Mouse (Mus musculus): ENCODE measurements around the gene Olfr547. TPM values are rescaled to one million over a fixed set of nuclear protein-coding genes. Genes with fewer than 3 reads are reported as not detected.

Olfr547 gene
- polyA plus RNA-seq, 1 experiment from 2014 or later = not detected

- no peaks in the 10 kb centered on the region for H3K9me3 ChIP-seq (replicated peaks; ENCODE audit: control insufficient read depth, low read length)
- WGBS (ENCODE audit: insufficient replicate concordance) = 68% methylated on average over 2 of the region's 2 CpGs
- H3K4me2 ChIP-seq = no peak within 1 kb of the TSS
- H3K27me3 ChIP-seq (ENCODE audit: control insufficient read depth, insufficient read depth, low read length) = no peaks in the 10 kb centered on the region
- H3K27ac ChIP-seq (ENCODE audit: low read depth, low read length) = no peak within 1 kb of the TSS
- H3K9ac ChIP-seq (ENCODE audit: low read depth, low read length) = no peak within 1 kb of the TSS
- ATAC-seq (replicated peaks; ENCODE audit: insufficient number of reproducible peaks, low FRiP score, low TSS enrichment) = no peak
- H3K4me3 ChIP-seq (ENCODE audit: low read depth, low read length) = no peak within 1 kb of the TSS
- H3K36me3 ChIP-seq (ENCODE audit: control insufficient read depth, insufficient read depth, low read length) = no peaks in the 10 kb centered on the region
- H3K4me1 ChIP-seq (ENCODE audit: control insufficient read depth, insufficient read depth, low read length) = no peaks in the 10 kb centered on the region
Measured at GRCm38 (mm10) chr7:102540596-102540995, 6.0 kb downstream of the Olfr547 start, which contains the start of gene Olfr548-ps1. Olfr548-ps1 (plus strand) TSS chr7:102540896.

GRCm38 (mm10) chr7:102541251-102541650 lies 6.7 kb downstream of the Olfr547 start:
- H3K4me2 ChIP-seq = no peak overlapping the region
- WGBS (ENCODE audit: insufficient replicate concordance) = 46% methylated on average over 3 of the region's 3 CpGs
- no peak for ATAC-seq (replicated peaks; ENCODE audit: insufficient number of reproducible peaks, low FRiP score, low TSS enrichment)
- no peaks in the 10 kb centered on the region for H3K4me1 ChIP-seq (ENCODE audit: control insufficient read depth, insufficient read depth, low read length)
- no peak overlapping the region for H3K4me3 ChIP-seq (ENCODE audit: low read depth, low read length)
- no peaks in the 10 kb centered on the region for H3K9me3 ChIP-seq (replicated peaks; ENCODE audit: control insufficient read depth, low read length)
- H3K36me3 ChIP-seq (ENCODE audit: control insufficient read depth, insufficient read depth, low read length) = no peaks in the 10 kb centered on the region
- H3K27ac ChIP-seq (ENCODE audit: low read depth, low read length) = no peak overlapping the region
- no peak overlapping the region for H3K9ac ChIP-seq (ENCODE audit: low read depth, low read length)
- H3K27me3 ChIP-seq (ENCODE audit: control insufficient read depth, insufficient read depth, low read length) = no peaks in the 10 kb centered on the region

DNA sequence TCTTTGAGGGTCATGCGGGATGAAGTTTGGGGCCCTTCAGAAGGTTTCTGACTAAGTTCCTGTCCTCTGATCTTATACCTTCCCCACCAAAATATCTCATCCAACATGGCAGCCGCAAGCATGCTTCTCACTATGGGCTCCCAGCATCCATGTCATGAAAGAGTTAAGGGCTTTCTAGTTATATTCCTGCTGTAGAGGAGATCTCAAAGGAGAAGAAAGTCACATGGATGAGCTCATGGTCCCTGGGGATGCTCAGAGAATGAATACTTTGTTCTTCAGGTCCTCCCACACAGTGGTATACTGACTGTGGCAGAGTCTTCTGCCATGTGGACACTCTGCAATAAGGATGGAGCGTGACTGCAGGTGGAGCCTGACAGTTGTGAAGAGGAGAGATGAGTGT lies 15.0 kb downstream of the Olfr547 start, which contains the start of gene Olfr549:
Olfr549 (plus strand) TSS at position 301 of the 400 bp plus-strand sequence.
- ATAC-seq (replicated peaks; ENCODE audit: insufficient number of reproducible peaks, low FRiP score, low TSS enrichment) = no peak
- Histone ChIP-seq H3K36me3 (ENCODE audit: control insufficient read depth, insufficient read depth, low read length) (no peaks in the 10 kb centered on the region), H3K9ac (ENCODE audit: low read depth, low read length) (no peak within 1 kb of the TSS), H3K27me3 (ENCODE audit: control insufficient read depth, insufficient read depth, low read length) (no peaks in the 10 kb centered on the region), H3K4me1 (ENCODE audit: control insufficient read depth, insufficient read depth, low read length) (no peaks in the 10 kb centered on the region), H3K27ac (ENCODE audit: low read depth, low read length) (no peak within 1 kb of the TSS), H3K9me3 (replicated peaks; ENCODE audit: control insufficient read depth, low read length) (no peaks in the 10 kb centered on the region), H3K4me2 (no peak within 1 kb of the TSS), H3K4me3 (ENCODE audit: low read depth, low read length) (no peak within 1 kb of the TSS)
- 84% methylated on average over 3 of the region's 3 CpGs for WGBS (ENCODE audit: insufficient replicate concordance)

DNA sequence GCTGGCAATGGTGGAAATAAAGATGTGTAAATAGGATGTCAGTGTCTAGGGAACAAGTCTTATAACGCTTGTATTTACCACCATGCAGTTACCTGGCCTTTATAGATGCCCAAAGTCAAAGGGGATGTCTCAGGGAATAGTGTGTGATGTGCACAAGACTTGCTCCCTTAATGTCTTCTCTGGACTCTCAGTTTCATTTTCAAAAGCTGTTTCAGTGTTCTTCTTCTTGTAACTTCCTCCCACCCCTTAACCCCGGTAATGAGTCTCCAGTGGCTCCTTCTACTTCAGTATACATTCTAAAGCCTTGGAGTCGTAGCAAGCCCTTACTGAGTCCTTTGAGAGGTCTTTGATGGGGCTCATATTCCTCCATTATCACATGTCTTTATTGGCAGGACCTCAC lies 18.7 kb downstream of the Olfr547 start:
- Histone ChIP-seq H3K9ac (ENCODE audit: low read depth, low read length) (no peak overlapping the region), H3K4me2 (no peak overlapping the region), H3K9me3 (replicated peaks; ENCODE audit: control insufficient read depth, low read length) (no peaks in the 10 kb centered on the region), H3K4me3 (ENCODE audit: low read depth, low read length) (no peak overlapping the region), H3K4me1 (ENCODE audit: control insufficient read depth, insufficient read depth, low read length) (no peaks in the 10 kb centered on the region), H3K27ac (ENCODE audit: low read depth, low read length) (no peak overlapping the region), H3K36me3 (ENCODE audit: control insufficient read depth, insufficient read depth, low read length) (no peaks in the 10 kb centered on the region), H3K27me3 (ENCODE audit: control insufficient read depth, insufficient read depth, low read length) (no peaks in the 10 kb centered on the region)
- WGBS (ENCODE audit: insufficient replicate concordance) = 67% methylated on average over 3 of the region's 3 CpGs
- no peak for ATAC-seq (replicated peaks; ENCODE audit: insufficient number of reproducible peaks, low FRiP score, low TSS enrichment)

GRCm38 (mm10) chr7:102564999-102565997 lies 30.7 kb downstream of the Olfr547 start, which contains the start of gene Trim21:
Trim21 (minus strand) TSS chr7:102565486.
- H3K9me3 ChIP-seq (replicated peaks; ENCODE audit: control insufficient read depth, low read length) = no peaks in the 10 kb centered on the region
- no peaks in the 10 kb centered on the region for H3K4me1 ChIP-seq (ENCODE audit: control insufficient read depth, insufficient read depth, low read length)
- H3K4me2 ChIP-seq = peak within 1 kb of the TSS; percentile 87
- peak within 1 kb of the TSS; percentile 77 for H3K9ac ChIP-seq (ENCODE audit: low read depth, low read length)
- peak within 1 kb of the TSS; percentile 35; the same call in 1 of the 2 replicates for H3K27ac ChIP-seq (ENCODE audit: low read depth, low read length)
- H3K4me3 ChIP-seq (ENCODE audit: low read depth, low read length) = peak within 1 kb of the TSS; percentile 64
- WGBS (ENCODE audit: insufficient replicate concordance) = 21% methylated on average over 10 of the region's 10 CpGs
- no peaks in the 10 kb centered on the region for H3K27me3 ChIP-seq (ENCODE audit: control insufficient read depth, insufficient read depth, low read length)
- ATAC-seq (replicated peaks; ENCODE audit: insufficient number of reproducible peaks, low FRiP score, low TSS enrichment) = peak; percentile 97
- no peaks in the 10 kb centered on the region for H3K36me3 ChIP-seq (ENCODE audit: control insufficient read depth, insufficient read depth, low read length)

DNA sequence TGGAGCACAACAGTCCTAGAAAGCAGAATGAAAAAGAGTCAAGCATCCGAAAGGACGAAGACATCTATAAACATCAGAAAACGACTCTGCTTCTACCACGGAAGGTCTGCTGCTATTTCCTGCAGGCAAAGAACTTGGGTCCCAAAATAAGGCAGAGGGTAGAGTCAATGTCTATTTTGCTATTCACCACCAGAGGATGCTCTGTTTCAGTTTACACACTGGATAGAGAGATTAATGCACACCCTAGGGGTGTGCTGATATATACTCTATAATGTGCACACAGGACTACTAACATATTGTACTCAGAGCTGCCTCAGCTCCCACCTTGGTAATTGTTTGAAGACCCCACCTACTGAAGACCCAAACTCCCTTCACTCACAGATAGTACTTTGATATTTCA lies 31.7 kb downstream of the Olfr547 start:
- Histone ChIP-seq H3K4me3 (ENCODE audit: low read depth, low read length) (no peak overlapping the region), H3K27me3 (ENCODE audit: control insufficient read depth, insufficient read depth, low read length) (no peaks in the 10 kb centered on the region), H3K9ac (ENCODE audit: low read depth, low read length) (no peak overlapping the region), H3K4me1 (ENCODE audit: control insufficient read depth, insufficient read depth, low read length) (no peaks in the 10 kb centered on the region), H3K4me2 (no peak overlapping the region), H3K27ac (ENCODE audit: low read depth, low read length) (no peak overlapping the region), H3K9me3 (replicated peaks; ENCODE audit: control insufficient read depth, low read length) (no peaks in the 10 kb centered on the region), H3K36me3 (ENCODE audit: control insufficient read depth, insufficient read depth, low read length) (no peaks in the 10 kb centered on the region)
- no peak for ATAC-seq (replicated peaks; ENCODE audit: insufficient number of reproducible peaks, low FRiP score, low TSS enrichment)
- 89% methylated on average over 4 of the region's 4 CpGs for WGBS (ENCODE audit: insufficient replicate concordance)

GRCm38 (mm10) chr7:102571142-102571541 lies 36.6 kb downstream of the Olfr547 start, which contains the start of gene Olfr550:
Olfr550 (plus strand) TSS chr7:102571442.
- 90% methylated on average over 8 of the region's 8 CpGs for WGBS (ENCODE audit: insufficient replicate concordance)

GRCm38 (mm10) chr7:102573174-102573830 lies 38.8 kb downstream of the Olfr547 start:
- Histone ChIP-seq H3K4me1 (ENCODE audit: control insufficient read depth, insufficient read depth, low read length) (no peaks in the 10 kb centered on the region), H3K4me3 (ENCODE audit: low read depth, low read length) (no peak overlapping the region), H3K9ac (ENCODE audit: low read depth, low read length) (no peak overlapping the region), H3K9me3 (replicated peaks; ENCODE audit: control insufficient read depth, low read length) (no peaks in the 10 kb centered on the region), H3K36me3 (ENCODE audit: control insufficient read depth, insufficient read depth, low read length) (no peaks in the 10 kb centered on the region), H3K4me2 (no peak overlapping the region), H3K27ac (ENCODE audit: low read depth, low read length) (no peak overlapping the region), H3K27me3 (ENCODE audit: control insufficient read depth, insufficient read depth, low read length) (no peaks in the 10 kb centered on the region)
- ATAC-seq (replicated peaks; ENCODE audit: insufficient number of reproducible peaks, low FRiP score, low TSS enrichment) = no peak
- 54% methylated on average over 3 of the region's 3 CpGs for WGBS (ENCODE audit: insufficient replicate concordance)

More at GRCm38 (mm10) chr7:102571142-102571541, 36.6 kb downstream of the Olfr547 start, which contains the start of gene Olfr550:
- H3K4me3 ChIP-seq (ENCODE audit: low read depth, low read length) = no peak within 1 kb of the TSS
- no peaks in the 10 kb centered on the region for H3K36me3 ChIP-seq (ENCODE audit: control insufficient read depth, insufficient read depth, low read length)
- no peaks in the 10 kb centered on the region for H3K4me1 ChIP-seq (ENCODE audit: control insufficient read depth, insufficient read depth, low read length)
- no peaks in the 10 kb centered on the region for H3K27me3 ChIP-seq (ENCODE audit: control insufficient read depth, insufficient read depth, low read length)
- no peaks in the 10 kb centered on the region for H3K9me3 ChIP-seq (replicated peaks; ENCODE audit: control insufficient read depth, low read length)
- ATAC-seq (replicated peaks; ENCODE audit: insufficient number of reproducible peaks, low FRiP score, low TSS enrichment) = no peak
- no peak within 1 kb of the TSS for H3K27ac ChIP-seq (ENCODE audit: low read depth, low read length)
- H3K4me2 ChIP-seq = no peak within 1 kb of the TSS
- no peak within 1 kb of the TSS for H3K9ac ChIP-seq (ENCODE audit: low read depth, low read length)

Measured in heart, embryonic 11.5 days (tissue).